Mouse (Mus musculus) frontal cortex, postnatal 25 days (tissue): Measurements from ENCODE around the gene Neurod1.

Experiments
- DNase-seq, 2 experiments: peaks; one replicate each; pipeline ENCODE4 v3.0.0; 2022; ENCODE audit warnings: low spot score in 2 of 2

The Neurod1 gene

DNA sequence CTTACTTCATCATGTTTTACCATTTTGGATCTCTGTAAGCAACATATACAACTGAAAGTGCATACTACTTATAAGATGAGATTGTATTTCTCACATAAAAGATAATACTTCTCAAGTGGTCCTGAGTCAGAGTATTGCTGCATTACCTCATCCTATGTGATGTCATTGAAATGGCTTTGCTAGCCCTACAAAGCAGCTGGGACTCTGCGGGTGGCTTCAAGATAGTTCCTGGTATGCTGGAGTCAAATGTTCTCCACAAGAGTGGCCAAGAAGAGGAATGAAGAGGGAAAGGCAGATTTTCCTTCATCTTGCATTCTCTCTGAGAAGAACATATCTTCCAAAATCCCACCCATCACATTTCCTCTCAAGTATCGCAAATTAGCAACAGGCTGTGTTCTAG, 13.2 kb downstream of the Neurod1 start:
- no peak for DNase-seq

DNA sequence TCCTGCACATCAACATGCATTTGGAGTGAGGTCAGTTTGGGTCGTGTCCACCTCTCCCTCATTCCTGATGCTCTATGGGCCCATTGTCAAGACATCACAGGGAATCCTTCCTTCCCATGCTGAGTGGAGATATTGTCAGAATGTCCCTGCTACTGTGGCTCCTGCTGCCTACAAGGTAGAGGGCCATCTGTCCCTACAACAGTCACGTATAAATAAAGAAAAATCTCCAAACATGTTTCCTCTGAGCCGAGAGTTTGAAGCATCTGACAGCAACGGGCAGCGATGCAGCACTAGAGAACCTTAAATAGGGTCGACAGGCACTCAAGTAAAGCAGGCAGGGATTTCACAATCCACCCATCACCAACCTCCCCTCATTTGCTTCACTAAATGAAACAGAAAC, 13.6 kb downstream of the Neurod1 start:
- no peak for DNase-seq

DNA sequence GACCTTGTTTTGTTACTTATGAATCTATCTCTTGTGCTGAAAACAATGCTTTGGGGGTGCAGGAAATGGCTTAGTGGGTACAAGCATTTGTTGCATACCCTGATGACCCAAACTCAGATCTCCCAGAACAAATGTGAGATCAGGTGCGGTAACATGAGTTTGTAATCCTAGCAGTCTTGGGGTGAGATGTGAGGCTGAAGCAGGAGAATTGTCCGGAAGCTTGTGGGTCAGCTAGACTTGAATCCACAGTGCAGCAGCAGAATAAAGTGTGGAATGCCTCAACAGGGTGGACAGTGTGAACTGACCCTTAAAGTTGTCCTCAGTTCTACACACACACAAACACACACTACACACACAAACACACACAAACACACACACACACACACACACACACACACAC, 14.3 kb downstream of the Neurod1 start:
- DNase-seq, result no peak

DNA sequence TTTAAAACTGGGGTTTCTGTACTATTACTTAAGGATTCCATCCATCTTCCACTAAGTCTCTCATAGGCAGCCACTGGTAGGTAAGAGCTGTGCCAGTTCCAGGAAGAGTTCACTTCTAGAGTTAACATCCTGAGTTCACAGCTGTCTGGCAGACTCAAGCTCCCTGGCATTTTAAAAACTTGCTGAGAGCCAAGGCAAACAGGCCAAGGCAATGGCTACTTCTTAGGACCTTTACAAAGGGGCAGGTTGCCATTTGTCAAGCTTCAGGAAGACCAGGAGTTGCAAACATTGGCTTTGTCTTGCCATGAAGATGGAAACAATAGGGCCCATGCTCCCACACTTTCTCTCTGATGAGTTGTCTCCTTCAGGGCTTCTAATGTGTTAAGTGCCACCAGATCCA, 26.5 kb downstream of the Neurod1 start:
- DNase-seq, result no peak

DNA sequence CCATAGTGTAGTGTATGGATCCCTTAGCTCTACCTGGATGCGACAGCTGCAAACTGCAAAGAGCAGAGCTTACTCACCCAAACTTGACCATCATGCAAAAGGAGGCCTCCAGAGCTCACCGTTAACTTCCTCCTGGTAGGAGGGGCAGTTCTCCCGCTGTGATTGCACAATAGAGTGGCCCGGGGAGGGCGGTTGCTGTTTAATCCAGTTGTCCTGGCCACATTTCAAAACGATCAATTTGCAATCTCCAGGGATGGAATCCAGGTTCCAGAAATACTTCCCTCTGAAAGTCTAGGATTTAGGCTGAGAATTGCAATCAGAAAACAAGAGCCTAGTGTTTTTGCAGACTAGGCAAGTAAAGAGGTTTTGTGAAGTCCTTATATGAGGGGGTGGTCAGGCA, 26.9 kb downstream of the Neurod1 start:
- DNase-seq, result no peak

DNA sequence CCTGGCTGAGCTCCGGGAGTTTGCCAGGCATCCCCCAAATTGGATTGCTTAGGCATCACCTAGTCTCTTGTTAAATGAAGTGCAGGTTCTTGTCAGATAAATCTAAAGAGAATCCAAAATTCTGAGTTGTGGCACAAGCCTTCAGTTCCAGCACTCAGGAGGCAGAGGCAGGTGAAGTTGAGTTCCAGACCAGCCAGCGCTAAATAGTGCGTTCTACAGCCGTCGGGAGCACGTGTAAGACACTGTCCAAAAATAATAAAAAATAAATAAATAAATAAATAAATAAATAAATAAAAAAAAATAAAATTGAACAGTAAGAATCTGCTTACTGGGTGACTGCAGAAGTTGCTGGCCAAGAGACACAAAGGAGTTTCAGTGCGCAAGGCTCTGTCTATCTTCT, 27.4 kb downstream of the Neurod1 start:
- no peak for DNase-seq

DNA sequence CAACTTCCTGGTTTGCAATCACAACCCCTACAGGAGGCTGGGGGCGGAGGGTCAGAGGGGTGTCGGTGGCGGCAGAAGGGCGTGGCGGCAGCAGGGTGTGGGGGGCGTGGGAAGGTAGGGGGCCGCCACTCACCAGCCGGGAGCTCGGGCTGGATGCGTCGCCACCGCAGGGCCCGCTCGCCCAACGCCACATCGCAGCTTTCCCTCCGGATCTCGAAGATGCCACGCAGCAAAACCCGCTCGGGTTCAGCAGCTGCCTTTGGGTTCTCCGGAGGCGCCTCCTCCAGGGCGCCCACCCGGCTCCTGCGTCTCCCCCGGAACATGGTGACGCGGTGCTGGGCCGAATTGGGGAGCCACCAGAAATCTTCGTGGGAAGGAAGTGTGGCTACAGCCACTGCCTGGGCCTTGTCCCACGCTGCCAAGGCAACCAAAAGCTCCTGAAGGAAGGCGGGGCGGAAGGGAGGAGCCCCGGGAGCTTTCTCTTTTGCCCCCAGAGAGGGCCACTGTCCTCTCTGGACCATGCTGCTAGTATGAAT, 27.9 kb downstream of the Neurod1 start:
- DNase-seq, result peak in 1 of 2 experiments; percentile 10

DNA sequence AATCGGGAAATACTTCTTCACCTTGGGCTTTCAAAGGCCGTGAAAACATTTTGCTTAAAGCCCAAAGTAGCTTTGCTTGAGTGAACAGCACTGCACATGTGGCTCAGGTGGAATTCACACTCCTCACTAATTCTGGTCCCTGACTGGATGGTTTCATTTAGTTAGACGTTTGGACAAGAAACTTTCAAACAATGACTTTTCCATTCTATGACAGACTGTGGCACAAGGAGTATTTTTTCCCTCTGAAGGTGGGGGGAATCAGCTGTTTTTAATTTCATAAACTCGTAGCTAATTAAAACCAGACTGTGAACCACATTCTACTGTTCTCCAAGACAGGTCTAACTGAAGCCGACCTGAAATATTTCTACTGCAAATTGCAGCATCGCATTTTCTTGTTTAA, 28.5 kb downstream of the Neurod1 start:
- no peak for DNase-seq

DNA sequence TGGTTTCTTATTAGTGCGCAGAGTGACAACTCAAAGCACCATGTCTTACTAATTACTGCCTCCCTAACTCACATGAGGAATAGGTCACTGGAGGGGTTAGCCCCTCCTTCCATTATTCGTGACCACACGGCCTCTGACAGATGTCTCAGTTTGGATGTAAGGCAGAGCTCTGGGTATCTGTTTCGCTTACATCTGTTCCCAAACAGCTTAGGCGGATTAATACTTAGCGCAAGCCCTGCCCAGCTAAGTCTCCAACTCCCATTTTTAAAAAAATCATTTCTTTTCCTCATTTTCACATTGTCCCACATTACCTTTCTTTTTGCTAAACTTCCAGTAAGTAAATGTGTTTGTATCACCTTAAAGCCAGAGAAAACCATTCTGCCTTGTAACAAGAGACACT, 34.9 kb downstream of the Neurod1 start:
- no peak for DNase-seq

DNA sequence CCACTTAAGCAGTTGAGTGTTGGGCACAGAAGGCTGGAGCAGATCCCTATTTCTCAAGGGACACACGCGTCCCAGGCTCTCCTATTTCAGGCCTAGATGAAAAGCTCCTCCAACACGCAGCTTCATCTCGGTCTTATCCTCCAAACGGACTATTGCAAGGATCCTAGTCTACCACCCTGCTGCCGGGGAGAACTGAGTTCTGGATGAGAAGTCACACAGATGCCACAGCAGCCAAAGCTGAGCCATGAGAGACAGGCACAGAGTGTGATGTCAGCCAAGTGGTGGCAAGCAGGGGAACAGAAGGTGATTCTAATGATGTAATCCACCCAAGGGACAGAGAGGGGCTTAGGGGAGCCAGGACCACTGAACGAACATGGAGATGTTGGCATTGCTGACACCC, 42.0 kb downstream of the Neurod1 start:
- no peak for DNase-seq

DNA sequence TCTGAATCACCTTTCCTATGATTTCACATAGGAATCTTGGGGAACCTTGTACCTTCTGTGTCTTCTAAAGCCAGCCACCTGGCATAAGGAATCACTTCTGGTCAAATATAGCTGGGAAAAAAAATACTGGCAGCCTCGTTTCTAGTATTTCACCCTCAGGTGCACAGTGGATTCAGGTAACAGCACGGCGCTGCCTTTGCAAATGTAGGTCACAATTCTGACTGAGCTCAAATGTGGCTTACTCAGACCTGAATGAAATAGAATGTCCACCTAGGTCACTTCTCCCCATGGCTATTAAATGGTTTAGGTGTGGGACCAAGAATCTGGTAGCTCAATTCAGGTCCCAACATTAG, 45.7 kb downstream of the Neurod1 start:
- DNase-seq, result no peak

DNA sequence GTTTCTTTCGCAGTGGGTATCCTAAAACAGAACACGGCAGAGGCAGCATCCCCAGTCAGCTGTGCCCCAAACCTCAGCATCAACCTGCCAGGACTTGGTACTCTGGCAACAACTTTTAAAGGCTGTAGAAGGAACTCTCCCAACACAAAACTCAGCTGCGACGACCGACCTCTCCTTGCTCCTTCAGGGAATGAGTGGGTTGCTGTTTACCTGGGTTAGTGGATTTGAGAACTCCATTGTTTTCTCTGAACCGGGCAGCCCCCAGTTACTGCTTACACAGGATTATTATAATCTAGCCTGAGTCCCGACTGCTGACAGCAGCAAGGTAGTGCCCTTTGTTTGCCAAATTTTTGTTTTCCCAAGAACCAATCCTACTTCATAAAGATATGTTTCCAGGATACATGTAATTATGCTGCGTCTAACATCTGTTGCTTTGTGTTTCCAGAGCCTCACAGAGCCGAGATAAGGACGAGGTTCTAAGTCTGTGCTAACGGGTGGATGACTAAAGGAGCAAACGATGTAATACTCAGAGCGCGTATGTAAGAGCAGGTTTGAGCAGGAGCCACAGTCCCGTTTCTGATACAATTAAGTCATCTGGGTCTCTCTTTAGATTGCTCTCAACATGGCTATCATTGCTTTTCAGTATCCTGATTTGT, 46.2 kb downstream of the Neurod1 start:
- DNase-seq, result no peak

DNA sequence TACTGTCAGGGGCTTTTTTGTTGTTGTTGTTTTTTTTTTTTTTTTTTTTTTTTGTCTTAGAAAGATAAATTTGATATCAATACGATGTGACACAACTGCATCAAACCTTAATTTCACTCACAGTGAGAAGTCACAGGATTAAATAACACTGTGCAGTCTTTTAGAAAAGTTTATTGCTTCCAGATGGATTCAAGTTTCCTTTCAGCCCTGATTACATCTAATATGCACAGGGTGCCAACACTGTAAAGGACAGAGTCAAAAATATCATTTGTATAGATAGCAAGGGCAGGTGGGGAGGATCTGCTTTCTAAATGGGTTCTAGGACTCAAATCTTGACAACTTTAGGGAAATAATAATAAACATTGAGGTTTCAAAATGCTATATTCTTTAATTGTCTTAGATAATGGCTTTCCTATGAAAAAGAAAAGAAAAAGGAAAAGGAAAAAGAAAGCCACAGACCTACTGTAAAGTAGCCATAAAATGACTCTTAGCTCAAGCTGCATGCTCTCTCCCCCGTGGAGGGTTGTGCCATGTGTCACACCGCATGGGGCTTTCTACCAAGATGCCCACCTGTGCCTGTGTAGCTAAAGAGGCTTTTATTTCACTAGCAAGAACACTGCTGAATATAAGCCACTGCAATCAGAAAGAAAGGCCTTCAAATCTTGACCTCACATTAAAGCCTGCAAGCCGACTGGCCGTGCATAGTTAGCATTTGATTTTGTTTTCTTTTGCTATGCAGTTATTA, 50.7 kb downstream of the Neurod1 start:
- DNase-seq, result no peak
